20 mouse cellular contexts compared by ENCODE assay signal in genomic region chr1:188031276-188031675, GRCm38 (mm10).
"Had no signal": no experiment of that assay in that cellular context is flagged by ENCODE, and none has a peak within 500 bp of the region (broad histone marks: within the 10 kb centered on the region; RNA-seq: fewer than 3 reads in every experiment).

No protein-coding gene starts in this region.

- H3K4me2 ChIP-seq: limb, embryonic 12.5 days; limb, embryonic 15.5 days; liver, embryonic 11.5 days; lung, embryonic 14.5 days; midbrain, embryonic 13.5 days had no signal

- H3K27ac ChIP-seq: limb, embryonic 12.5 days; limb, embryonic 15.5 days; liver, embryonic 14.5 days; midbrain, embryonic 10.5 days; midbrain, embryonic 13.5 days; stomach, postnatal 0 days had no signal

- H3K4me3 ChIP-seq: limb, embryonic 12.5 days; limb, embryonic 15.5 days; megakaryocyte, embryonic 14.5 days; midbrain, embryonic 10.5 days; midbrain, embryonic 13.5 days; myocyte had no signal

- DNase-seq: kidney, postnatal 14 days; kidney, postnatal 4 days; left cerebral cortex, postnatal 4 days; liver, postnatal 0 days; lung, embryonic 14.5 days; right cerebral cortex, postnatal 4 days; thymus, adult 2 months; thymus, postnatal 14 days; thymus, postnatal 4 days had no signal

- H3K9me3 ChIP-seq: limb, embryonic 12.5 days; limb, embryonic 15.5 days; midbrain, embryonic 10.5 days; midbrain, embryonic 13.5 days had no signal

- H3K9ac ChIP-seq: limb, embryonic 12.5 days; limb, embryonic 15.5 days; liver, embryonic 14.5 days; liver, postnatal 0 days; lung, embryonic 14.5 days; midbrain, embryonic 13.5 days had no signal

- H3K36me3 ChIP-seq: limb, embryonic 12.5 days; limb, embryonic 15.5 days; midbrain, embryonic 10.5 days; midbrain, embryonic 13.5 days had no signal

- H3K4me1 ChIP-seq: limb, embryonic 12.5 days; limb, embryonic 15.5 days; megakaryocyte, embryonic 14.5 days had no signal

- H3K27me3 ChIP-seq: megakaryocyte, embryonic 14.5 days; midbrain, embryonic 13.5 days had no signal

- ATAC-seq: liver, postnatal 0 days; lung, postnatal 0 days; midbrain, embryonic 13.5 days; midbrain, embryonic 16.5 days had no signal
